Mouse (Mus musculus): Measurements from ENCODE around the gene Tmem183a. TPM values are rescaled to one million over a fixed set of nuclear protein-coding genes. Genes with fewer than 3 reads are reported as not detected.
A peak's percentile ranks its signal among the peaks of the same experiment; 100 is the strongest.

Tmem183a gene
- 10 to 100 TPM; 67.2 to 72.9 TPM for total RNA-seq (2021)

DNA sequence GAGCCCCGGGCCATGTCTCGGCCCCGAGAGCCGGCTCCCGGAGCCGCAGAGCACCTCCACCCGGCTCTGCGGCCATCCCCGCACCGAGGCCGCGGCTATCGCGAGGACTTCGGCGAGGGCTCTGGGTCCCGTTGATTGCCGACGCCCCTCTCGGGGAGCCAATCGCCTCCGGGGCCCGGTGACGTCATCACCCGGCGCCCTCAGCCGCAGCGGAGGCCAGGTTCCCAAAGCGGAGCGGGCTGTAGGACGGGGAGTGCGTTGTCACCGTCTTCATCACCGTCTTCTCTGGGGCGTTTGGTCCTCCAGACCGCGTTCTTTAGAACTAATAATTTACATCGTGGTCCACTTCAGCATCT lies at the start of gene Tmem183a:
Gene Tmem183a, minus strand, starts transcription at position 123 of the 356 bp plus-strand sequence.
- intact Hi-C loops (cut with DNase I), result loop anchor here (1.0 to 2.0 kb wide), 2 partner anchors 53 to 93 kb away; partner anchors contain the start of genes Adipor1 and Klhl12

DNA sequence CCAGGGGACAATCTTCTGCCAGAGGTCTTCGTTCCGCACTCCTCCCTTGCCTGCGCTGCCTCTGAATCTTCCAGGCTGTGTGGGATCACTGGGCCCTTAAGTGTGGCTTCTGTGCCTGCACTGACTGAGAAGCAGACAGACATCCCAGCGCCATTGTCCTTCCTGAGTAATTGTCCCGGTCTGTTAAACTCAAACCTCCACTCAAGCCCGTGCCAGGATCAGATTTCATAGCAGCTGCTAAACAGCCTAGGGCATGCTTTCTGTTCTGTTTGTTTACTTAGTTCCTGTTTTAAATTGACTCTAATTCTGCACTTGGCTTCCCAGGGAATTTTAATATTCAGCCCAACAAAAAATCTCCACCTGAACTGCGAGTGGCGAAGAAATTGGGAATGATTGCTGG lies 46.3 kb upstream of the Tmem183a start:
- intact Hi-C loops (cut with DNase I), result no loop called here
- no peak for DNase-seq (ENCODE audit: low spot score in 2 of 2)

More for the DNA sequence above, at the start of gene Tmem183a:
- DNase-seq (ENCODE audit: low spot score in 2 of 2), result peak; percentile 96 to 97

DNA sequence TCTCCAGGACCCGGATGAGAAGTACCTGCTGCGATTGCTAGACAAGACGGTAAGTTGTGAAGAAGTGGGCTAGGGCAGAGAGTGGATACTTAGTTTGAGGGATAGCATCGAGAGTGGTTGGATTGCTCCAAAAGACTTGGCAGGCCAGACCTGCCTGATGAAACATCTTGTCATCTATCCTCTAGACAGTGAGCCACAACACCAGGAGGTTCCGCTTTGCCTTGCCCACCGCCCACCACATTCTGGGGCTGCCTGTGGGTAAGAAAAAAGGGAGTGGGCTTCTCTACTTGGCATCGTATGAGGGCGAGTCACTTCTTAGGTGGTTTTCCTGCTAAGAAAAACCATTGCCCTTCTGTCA lies 44.6 kb upstream of the Tmem183a start:
- no peak for DNase-seq (ENCODE audit: low spot score in 2 of 2)
- intact Hi-C loops (cut with DNase I), result no loop called here

DNA sequence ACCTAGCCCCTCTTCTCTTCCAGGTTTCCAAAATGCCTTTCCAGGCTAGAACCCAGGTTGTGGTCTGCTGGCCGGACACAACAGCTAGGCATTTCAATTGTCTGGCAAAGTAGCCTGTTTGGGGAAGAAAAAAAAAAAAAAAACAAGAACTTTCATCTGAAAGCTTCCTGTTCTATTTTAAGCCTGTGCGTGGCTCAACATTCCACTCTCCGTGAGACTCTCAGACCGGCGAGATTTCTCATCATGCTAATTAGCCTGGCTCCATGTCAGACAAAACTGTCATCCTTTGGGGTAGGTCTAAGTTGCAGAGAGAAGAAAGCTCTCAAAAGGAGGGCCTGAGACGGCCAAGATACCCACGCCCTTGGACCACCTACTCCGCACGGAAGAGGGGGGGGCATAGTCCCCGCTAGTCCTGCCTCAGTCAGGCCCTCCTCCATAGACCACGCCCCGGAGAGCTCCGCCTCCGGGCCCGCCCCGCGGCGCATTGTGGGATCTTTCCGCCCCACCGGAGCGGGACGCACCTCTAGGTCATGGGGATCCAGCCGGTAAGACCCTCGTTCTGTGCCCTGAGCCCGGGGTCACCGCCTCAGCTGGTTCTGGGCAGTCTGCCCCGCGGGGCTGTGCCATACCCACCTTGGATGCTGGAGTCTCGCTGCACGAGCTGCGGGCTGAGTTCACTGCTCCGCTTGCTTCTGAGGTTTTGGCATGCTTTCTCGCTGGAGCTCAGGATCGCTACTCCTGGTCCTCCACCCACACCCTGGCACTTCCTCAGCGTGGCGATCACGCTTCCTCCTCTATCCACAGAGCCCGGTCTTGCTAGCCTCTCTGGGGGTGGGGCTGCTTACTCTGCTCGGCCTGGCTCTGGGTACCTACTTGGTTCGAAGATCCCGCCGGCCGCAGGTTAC lies 44.0 kb upstream of the Tmem183a start, which contains the start of gene Cyb5r1:
Gene Cyb5r1, plus strand, starts transcription at position 51 of the 905 bp plus-strand sequence.
- peak; percentile 48 to 82 for DNase-seq (ENCODE audit: low spot score in 2 of 2)
- intact Hi-C loops (cut with DNase I), result no loop called here

DNA sequence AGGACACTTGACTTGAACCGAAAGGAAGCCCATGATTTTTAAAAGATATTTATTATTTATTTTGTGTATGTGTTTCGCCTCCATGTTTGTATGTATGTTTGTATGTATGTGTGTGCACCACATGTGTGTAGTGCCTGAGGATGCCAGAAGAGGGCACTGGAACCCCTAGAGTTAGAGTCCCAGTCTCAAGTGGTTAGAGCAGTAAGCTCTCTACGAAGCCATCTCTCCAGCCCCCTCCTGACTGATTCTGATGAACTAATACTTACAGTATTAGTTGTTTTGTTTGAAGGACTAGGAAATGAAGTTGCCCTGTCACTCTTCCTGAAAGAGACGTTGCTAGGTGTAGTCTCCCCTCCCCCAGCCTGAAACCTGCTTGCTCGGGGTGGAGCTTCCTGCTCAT lies 38.0 kb upstream of the Tmem183a start:
- intact Hi-C loops (cut with DNase I), result no loop called here
- no peak for DNase-seq (ENCODE audit: low spot score in 2 of 2)

DNA sequence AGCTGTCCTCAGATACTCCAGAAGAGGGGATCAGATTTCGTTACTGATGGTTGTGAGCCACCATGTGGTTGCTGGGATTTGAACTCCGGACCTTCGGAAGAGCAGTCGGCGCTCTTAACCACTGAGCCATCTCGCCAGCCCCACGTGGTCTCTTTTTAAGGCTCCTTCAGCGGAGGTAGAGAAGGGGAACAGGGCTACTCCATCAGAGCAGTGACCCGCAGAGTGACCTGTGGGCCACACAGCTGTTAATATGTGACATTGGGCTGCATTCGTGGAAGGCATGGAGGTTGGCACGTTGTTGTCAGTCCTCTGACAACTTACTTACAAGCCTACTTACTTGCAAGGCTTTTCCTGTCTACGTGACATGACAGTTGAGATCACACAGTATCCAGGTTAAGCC lies 36.4 kb upstream of the Tmem183a start:
- DNase-seq (ENCODE audit: low spot score in 2 of 2), result no peak
- intact Hi-C loops (cut with DNase I), result no loop called here

DNA sequence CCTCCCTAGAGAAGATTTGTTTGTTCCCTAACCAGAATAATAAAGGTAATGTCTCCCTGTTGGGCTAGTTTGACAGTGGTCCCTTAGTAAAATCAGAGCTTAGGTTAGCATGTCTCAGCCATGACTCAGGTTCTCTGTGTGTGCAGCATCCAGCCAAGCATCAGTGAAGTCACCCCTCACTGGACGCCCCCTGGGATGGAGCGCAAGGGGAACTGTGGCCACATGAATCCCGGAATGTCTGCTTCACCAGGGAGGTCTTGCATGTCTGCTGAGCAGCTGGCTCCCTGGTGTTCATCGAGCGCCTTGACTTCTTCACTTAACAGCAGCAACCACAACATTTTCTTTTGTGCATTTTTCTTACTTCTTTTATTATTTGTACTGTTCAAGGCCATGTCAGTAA lies 32.0 kb upstream of the Tmem183a start:
- intact Hi-C loops (cut with DNase I), result no loop called here
- no peak for DNase-seq (ENCODE audit: low spot score in 2 of 2)

DNA sequence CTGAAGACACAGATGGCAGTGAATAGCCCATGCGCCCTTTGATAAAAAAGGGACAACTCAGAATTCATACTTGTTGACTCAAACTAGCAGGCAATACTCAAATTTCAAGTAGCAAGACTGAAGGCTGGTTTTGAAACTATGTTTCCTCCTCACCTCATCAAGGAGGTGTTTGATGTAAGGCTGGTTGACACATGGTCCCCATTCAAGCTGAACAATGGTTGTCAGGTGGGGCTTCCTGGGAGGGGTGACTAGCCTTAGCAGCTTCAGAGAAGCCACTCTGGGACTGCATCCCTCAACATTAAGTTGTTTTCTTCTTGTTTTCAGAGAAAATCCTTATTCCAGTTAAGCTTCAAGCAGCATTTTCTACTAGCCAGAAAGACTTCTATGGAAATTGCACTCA lies 23.9 kb upstream of the Tmem183a start, which contains the start of gene 4933406M09Rik:
Gene 4933406M09Rik, plus strand, starts transcription at position 275 of the 400 bp plus-strand sequence.
- intact Hi-C loops (cut with DNase I), result no loop called here
- no peak for DNase-seq (ENCODE audit: low spot score in 2 of 2)

DNA sequence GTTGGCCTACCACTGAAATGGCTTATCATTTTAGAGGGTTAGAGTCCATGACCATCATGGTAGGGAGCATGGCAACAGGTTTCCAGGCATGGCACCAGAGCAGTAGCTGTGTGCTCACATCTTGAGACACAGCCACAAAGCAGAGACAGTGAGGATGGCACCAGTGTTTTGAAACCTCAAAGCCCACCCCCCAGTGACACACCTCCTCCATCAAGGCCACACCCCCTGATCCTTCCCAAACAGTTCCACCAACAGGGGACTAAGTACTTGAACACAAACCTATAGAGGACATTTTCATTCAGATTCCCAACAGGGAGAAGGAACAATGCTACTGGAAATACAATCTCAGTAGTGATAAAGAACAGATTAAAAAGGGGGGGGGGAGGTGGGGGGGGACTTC lies 23.4 kb upstream of the Tmem183a start:
- intact Hi-C loops (cut with DNase I), result no loop called here
- DNase-seq (ENCODE audit: low spot score in 2 of 2), result no peak

DNA sequence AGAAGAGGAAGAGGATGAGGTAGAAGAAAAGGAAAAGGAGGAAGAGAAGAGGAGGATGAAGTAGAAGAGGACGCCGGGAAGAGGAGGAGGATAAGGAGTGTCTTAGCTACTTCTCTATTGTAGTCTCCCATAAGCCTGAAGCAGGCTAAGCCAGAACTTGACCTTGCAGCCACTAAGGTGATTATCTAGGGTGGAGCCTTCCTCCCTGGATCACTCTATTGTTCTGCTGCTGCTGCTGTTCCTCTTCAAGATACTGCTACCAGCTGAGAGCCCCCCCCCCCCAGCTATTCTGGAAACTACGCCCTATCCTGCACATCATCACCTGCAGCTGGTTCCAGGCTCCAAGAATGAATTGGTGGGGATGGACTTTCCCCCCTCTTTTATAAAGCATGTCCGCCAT lies 22.8 kb upstream of the Tmem183a start:
- DNase-seq (ENCODE audit: low spot score in 2 of 2), result no peak
- intact Hi-C loops (cut with DNase I), result no loop called here

DNA sequence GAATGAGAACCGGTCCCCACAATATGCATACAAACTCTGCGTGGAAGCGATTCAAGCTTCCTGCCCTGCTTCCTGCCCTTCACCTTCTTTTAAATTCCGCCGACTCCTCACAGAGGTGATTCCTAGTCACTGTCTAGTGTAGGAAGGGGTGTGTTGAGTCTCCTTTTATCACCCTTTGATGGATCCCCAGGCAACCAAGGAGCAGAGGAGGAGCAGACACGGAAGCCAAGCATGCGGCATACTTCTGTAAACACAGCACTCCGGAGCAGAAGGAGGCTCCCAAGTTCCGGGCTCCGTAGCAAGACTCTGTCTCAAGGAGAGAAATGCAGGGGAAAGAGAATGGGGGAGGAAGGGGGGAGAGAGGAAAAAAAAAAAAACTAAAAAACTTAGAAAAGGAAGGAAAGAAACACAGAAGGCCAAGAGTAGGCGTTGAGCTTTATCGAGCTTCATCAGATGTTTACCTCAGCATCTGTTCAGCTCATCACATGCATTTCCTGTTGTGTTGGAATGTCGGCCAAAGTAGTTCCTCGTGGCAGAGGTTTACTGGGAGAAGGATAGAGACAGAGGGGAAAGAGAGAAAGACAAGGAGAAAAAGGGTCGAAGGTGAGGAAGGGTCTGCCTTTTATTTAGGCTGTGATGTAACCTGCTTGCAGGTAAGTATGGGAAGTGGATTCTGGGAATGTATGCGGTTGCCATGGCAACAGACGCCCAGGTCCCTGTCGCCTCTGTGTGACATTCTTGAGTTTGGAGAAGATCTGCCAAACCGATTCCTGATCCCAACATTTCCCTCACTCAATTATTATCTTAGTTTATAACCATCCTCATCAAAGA lies 20.2 kb upstream of the Tmem183a start:
- peak; percentile 32 to 47 for DNase-seq (ENCODE audit: low spot score in 2 of 2)

DNA sequence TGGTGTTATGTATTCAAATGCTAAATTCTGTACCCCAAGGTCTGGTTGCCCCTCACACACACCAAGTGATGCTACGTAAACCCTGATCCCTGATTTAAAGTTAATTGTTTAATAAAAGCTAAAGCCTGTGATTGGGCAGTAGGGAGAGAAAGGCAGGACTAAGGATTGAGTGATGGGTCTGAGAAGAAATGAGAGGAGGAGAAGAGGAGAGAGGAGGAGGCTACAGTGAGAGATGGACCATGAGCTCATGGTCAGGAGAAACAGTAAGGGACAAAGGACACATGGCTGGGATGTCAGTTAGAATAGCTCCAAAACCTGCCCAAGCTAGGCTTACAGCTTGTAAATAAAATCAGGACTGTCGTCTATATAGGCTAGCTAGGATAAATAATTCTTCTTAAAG lies 19.3 kb upstream of the Tmem183a start:
- DNase-seq (ENCODE audit: low spot score in 2 of 2), result no peak
- intact Hi-C loops (cut with DNase I), result no loop called here

More for the DNA sequence above, 20.2 kb upstream of the Tmem183a start:
- intact Hi-C loops (cut with DNase I), result no loop called here

DNA sequence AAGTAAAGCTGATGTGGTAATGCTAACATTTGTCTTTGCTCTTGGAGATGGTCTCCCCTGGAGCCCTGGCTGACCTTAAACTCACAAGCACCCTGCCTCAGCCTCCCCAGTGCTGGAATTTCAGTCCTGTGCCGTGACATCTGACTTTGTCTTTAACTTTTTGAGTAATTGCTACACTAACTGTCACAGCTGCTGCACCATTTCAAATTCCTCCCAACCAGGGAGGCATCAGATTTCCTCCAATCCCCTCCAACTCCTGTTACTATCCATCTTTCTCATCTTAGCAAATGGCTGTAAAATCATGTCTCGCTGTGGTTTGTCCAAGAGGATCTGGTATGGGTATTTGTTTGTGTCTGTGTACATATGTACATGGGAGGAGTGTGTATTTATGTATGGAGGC lies 12.3 kb upstream of the Tmem183a start:
- intact Hi-C loops (cut with DNase I), result no loop called here
- DNase-seq (ENCODE audit: low spot score in 2 of 2), result no peak

DNA sequence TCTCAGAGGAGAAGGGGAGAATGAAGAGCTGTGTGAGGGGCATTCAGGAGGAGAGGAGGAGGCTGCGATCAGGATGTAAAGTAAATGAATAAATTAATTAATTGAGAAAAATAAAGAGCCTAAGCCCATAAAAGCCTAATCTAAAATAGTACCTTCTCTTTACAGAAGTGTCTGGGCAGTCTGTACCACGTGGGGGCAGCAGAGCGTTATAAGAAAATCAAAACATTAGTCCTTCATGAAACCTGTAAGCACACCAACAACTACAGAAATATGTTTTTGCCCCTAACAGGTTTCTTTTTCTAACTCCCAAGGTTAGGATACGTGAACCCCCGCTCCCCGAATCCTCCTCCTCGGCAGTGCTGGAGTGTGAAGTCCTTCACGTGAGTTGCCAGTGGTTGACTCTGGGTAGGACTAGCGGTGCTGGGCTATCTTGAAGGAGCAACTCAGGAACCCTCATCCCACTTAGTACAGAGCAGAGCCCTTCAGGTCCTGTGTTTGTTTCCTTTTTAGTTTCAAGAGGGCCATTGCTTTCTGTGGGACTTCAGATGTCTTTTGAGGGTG lies 7.1 kb upstream of the Tmem183a start:
- intact Hi-C loops (cut with DNase I), result no loop called here
- DNase-seq (ENCODE audit: low spot score in 2 of 2), result peak; percentile 40 to 56

DNA sequence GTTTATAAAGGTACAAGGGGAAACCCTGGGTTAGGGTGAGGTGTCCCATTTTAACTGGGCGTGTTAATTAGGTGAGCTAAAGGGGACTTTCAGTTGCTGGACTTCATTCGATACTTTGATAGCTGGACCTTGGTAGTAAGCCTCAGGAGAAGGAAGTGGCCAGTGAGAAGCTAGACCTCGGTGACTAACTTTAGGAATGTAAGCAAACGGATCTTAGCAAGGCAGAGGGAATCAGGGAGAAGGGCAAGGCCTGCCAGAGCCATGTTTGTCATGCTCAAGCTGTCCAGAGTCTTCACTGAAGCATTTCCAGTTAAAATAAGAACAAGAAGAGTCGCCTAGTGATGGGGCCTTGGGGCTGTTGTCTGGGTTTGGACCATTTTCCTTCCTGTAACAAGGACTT lies 3.7 kb upstream of the Tmem183a start:
- intact Hi-C loops (cut with DNase I), result no loop called here
- no peak for DNase-seq (ENCODE audit: low spot score in 2 of 2)

DNA sequence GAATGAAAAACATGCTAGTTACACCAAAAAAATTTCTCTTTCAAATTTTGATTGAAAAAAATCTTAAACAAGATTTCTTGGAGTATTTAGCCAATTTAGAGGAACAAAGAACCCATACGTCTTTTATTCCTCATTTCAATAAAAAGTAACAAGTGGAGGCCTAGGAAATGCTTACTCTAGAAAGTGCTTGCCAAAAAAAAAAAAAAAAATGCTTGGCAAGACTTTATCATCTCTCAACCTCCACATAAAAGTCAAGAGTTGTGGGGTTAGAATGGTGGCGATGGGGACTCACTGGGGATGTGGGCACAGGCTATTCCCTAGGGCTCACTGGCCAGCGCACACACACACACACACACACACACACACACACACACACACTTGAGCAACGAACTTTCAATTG lies 1.4 kb upstream of the Tmem183a start:
- intact Hi-C loops (cut with DNase I), result loop anchor here (2.0 kb wide), 1 partner anchor 52 kb away; the partner anchor contains the start of gene Adipor1
- no peak for DNase-seq (ENCODE audit: low spot score in 2 of 2)

DNA sequence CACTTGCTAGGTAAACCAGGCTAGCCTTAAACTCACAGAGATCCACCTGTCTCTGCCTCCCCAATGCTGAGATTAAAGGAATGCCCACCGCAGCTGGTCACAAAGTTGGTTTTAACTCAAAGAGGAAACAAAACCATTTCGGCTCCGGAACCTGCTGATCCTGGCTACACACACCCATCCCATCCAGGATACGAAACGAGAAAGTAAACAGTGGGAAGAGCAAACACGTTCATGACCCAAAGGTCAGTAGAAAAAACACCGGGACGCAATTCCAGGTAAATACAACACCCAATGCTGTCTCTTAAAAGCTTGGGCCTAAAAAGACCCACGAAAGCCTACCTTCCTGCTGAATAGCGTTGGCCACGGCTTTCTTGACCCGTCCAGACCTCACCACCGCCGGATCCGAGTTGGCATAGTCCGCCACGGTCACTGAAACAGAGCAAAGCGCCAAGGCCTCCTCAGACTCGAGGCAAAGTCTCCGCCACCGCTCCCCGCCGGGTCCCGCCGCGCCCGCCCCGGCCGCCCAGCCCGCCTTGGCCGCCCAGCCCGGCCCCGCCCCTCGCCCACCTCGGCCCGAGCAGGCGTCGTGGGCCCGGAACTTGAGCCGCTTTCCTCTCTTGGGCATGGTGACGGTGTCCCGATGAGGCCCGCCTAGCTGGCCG lies 453 bp downstream of the Tmem183a start:
- intact Hi-C loops (cut with DNase I), result no loop called here

DNA sequence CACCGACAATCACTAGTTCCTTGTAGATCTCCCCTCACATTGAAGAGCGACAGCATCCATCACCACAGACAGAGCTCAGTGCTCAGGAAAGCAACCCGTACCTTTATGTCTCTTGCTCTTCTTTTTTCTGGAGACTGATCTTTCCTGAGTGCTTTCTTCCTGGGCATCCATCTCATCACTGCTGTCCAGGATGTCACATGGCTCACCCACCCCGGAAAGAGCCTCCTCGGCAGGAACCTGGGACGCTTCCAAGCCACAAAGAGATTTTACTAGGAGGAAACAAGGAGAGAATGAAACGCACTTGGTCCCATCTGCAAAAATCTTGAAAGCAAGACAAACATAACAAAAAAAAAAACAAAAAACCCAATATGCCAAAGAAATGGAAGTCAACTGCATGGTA lies 1.1 kb downstream of the Tmem183a start:
- intact Hi-C loops (cut with DNase I), result no loop called here
- DNase-seq (ENCODE audit: low spot score in 2 of 2), result no peak

More for the DNA sequence above, 453 bp downstream of the Tmem183a start:
- DNase-seq (ENCODE audit: low spot score in 2 of 2), result peak in 1 of 2 experiments; percentile 52

DNA sequence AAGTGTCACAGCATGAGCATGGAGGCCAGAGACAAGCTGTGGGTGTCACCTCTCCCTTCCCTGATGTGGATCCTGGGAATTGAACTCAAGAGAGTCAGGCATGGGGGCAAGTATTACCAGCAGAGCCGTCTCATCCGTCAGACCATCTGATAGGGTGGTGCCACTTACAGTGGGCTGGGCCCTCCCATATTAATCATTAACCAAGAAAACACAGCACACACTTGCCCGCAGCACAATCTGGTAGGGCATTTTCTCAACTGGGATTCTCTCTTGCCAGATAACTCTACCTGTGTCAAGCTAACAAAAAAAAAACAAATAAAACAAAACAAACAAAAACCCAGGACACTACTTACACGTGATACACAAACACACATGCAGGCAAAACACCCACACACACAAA lies 4.3 kb downstream of the Tmem183a start:
- DNase-seq (ENCODE audit: low spot score in 2 of 2), result no peak
- intact Hi-C loops (cut with DNase I), result loop anchor here (10.0 kb wide), 1 partner anchor 247 kb away; no protein-coding TSS in a partner anchor
